Mouse (Mus musculus) cerebellum, adult 9-10 months (tissue): ENCODE results near the gene Gsdma3.
"Not testable (repeated sequence)": the region's sequence is repeated elsewhere in the genome, so short reads cannot be mapped to it uniquely, and the experiment has no call there.

Experiments
- DNase-seq: peaks from one replicate; pipeline ENCODE4 v3.0.0; 2022

Gsdma3 gene

GRCm38 (mm10) chr11:98597363-98597762, 28.8 kb upstream of the Gsdma3 start:
- no peak for DNase-seq

- DNase-seq = no peak
Measured at GRCm38 (mm10) chr11:98597991-98598390, 28.2 kb upstream of the Gsdma3 start, which contains the start of gene Lrrc3c. TSS of gene Lrrc3c (plus strand) at chr11:98598291.

- DNase-seq = peak; percentile 75
Measured at GRCm38 (mm10) chr11:98598851-98599290, 27.3 kb upstream of the Gsdma3 start.

- DNase-seq = no peak
Measured at GRCm38 (mm10) chr11:98599291-98599690, 26.9 kb upstream of the Gsdma3 start.

GRCm38 (mm10) chr11:98602090-98602690, 24.0 kb upstream of the Gsdma3 start:
- no peak for DNase-seq

GRCm38 (mm10) chr11:98603953-98604352, 22.2 kb upstream of the Gsdma3 start:
- no peak for DNase-seq

GRCm38 (mm10) chr11:98604911-98605310, 21.2 kb upstream of the Gsdma3 start:
- not testable (repeated sequence) for DNase-seq

GRCm38 (mm10) chr11:98606763-98607162, 19.4 kb upstream of the Gsdma3 start:
- DNase-seq = peak; percentile 69

- no peak for DNase-seq
Measured at GRCm38 (mm10) chr11:98620791-98621190, 5.4 kb upstream of the Gsdma3 start.

GRCm38 (mm10) chr11:98623981-98624380, 2.2 kb upstream of the Gsdma3 start:
- not testable (repeated sequence) for DNase-seq

- DNase-seq = not testable (repeated sequence)
Measured at GRCm38 (mm10) chr11:98624381-98624780, 1.8 kb upstream of the Gsdma3 start.

- DNase-seq = no peak
Measured at GRCm38 (mm10) chr11:98628706-98629105, 2.5 kb downstream of the Gsdma3 start.

- DNase-seq = no peak
Measured at GRCm38 (mm10) chr11:98630646-98631045, 4.5 kb downstream of the Gsdma3 start.

GRCm38 (mm10) chr11:98635312-98635970, 9.3 kb downstream of the Gsdma3 start:
- DNase-seq = not testable (repeated sequence)

GRCm38 (mm10) chr11:98637501-98637900, 11.3 kb downstream of the Gsdma3 start:
- DNase-seq = no peak

- DNase-seq = no peak
Measured at GRCm38 (mm10) chr11:98640091-98640490, 13.9 kb downstream of the Gsdma3 start.

GRCm38 (mm10) chr11:98644757-98645156, 18.6 kb downstream of the Gsdma3 start:
- no peak for DNase-seq

GRCm38 (mm10) chr11:98645946-98646345, 19.8 kb downstream of the Gsdma3 start:
- no peak for DNase-seq

- no peak for DNase-seq
Measured at GRCm38 (mm10) chr11:98646459-98646858, 20.3 kb downstream of the Gsdma3 start, which contains the start of gene Gsdma2. TSS of gene Gsdma2 (plus strand) at chr11:98646759.

- DNase-seq = peak; percentile 27
Measured at GRCm38 (mm10) chr11:98655076-98655475, 28.9 kb downstream of the Gsdma3 start.

GRCm38 (mm10) chr11:98660517-98660916, 34.4 kb downstream of the Gsdma3 start:
- DNase-seq = peak; percentile 69

GRCm38 (mm10) chr11:98664091-98664490, 37.9 kb downstream of the Gsdma3 start, which contains the start of gene Gsdma:
TSS of gene Gsdma (plus strand) at chr11:98664351.
- DNase-seq = no peak

- DNase-seq = no peak
Measured at GRCm38 (mm10) chr11:98668984-98669383, 42.8 kb downstream of the Gsdma3 start.

- no peak for DNase-seq
Measured at GRCm38 (mm10) chr11:98671284-98671815, 45.2 kb downstream of the Gsdma3 start.
